Mouse (Mus musculus) T-cell, adult 2 months (primary cell): ENCODE measurements around the gene Wdr18.

ENCODE experiments used
- DNase-seq: peaks from one replicate; pipeline ENCODE4 v3.0.0; 2022; ENCODE audit warnings: low spot score

Gene Wdr18

DNA sequence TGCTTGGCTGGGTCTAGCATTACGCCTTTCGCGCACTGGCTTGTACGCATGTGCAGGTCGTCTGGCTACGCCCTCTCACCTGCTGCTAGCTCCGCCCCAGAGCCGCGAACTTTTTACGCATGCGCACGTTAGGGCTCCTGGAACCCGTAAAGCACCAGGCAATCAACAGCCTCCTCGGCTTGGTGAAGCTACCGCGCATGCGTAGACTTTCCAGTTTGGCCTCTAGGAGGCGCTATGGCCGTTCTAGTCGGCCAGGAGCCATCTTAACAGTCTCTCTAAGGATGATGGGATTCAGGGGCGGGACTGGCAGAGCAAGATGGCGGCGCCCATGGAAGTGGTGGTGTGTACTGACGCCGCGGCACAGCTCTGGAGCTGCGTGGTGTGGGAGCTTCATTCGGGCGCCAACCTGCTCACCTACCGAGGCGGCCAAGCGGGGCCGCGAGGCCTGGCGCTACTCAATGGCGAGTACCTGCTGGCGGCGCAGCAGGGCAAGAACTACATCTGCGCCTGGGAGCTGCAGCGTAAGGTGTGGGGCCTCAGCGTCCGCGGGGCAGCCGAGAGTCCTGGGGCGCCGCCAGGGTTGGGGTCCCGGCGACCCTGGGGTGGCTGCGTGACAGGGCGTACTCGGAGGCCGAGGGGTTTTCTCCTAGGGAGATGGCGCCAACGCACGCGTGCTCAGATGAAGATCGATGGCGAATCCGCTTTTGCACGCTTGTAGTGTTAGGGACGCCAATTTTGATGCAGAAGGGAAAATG, at the start of gene Wdr18:
Wdr18 (plus strand) TSS at position 306 of the 755 bp plus-strand sequence.
- DNase-seq, result peak; percentile 100

DNA sequence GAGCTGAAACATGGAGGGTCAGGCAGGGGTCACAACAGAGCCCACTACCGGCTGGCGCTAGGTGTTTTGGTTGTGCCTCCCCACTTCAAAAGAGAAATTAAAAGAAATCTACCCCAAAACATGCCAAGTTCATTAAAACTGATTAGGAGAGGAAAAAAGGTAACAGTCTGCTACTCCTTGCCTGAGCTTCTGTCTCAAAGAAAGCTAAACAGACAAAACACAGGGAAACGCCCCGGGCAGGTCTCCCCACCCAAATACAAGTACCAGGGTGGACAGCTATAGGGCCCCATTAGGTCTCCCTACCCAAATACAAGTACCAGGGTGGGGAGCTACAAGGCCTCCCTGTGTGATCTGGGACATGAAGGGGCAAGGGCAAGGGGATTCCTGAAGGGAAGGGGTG, 49.4 kb upstream of the Wdr18 start, which contains the start of gene Gm26602:
Gm26602 (plus strand) TSS at position 301 of the 400 bp plus-strand sequence.
- DNase-seq, result no peak

DNA sequence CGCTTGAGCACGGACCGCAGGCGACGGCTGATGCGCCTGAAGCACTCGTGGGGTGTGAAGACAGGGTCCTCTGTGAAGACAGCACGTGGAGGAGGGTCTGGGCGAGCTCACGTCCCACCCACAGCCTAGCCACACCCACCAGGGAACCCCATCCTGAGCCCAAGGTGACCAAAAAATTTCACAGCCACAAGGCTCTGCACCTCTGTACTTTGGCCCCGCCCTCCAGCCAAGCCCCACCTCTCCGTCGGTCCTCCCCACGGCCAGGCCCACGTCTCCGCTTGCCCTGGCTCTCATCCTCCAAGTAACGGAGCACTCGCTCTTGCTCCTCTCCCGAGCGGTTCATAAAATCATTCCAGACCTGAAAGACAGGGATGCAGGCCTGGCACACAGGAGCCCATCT, 47.5 kb upstream of the Wdr18 start:
- no peak for DNase-seq

DNA sequence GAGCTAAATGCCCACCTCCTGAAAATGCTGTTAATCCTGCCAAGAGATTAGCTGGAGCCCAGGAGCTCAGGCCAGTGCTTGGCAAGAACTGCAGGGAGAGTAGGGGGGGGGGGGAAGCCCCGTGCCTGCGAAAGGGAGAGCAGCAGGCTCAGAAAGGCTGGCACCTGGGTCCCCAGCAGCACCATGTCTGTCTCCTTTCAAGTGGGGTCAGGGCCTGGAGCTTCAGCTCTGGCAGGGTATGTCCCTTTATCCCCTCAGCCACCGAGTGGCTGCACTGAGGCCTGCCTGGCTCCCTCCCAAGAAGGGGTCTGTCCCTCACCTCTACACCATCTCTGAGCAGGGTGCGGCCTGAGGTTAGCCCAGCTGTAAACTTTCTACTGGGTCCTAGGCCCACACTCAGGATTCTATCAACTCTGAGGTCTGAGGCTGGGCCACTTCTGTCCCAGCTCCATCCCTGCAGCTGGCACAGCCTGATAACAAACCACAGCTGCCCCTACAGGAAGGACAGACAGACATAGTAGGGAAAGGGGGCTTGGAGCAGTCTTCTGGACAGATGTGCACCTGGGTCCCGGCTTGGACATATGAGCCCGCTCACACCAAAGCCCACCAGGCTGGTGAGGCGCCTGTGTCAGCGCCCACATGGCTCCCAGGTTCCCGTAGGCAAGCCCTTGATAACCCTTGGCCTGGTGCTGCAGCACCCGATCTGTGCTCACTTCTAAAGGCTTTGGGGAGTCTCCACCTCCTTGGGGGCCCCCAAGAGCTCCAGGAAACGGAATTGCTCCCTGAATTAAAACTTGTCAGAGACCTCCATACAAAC, 45.6 kb upstream of the Wdr18 start:
- DNase-seq, result no peak

DNA sequence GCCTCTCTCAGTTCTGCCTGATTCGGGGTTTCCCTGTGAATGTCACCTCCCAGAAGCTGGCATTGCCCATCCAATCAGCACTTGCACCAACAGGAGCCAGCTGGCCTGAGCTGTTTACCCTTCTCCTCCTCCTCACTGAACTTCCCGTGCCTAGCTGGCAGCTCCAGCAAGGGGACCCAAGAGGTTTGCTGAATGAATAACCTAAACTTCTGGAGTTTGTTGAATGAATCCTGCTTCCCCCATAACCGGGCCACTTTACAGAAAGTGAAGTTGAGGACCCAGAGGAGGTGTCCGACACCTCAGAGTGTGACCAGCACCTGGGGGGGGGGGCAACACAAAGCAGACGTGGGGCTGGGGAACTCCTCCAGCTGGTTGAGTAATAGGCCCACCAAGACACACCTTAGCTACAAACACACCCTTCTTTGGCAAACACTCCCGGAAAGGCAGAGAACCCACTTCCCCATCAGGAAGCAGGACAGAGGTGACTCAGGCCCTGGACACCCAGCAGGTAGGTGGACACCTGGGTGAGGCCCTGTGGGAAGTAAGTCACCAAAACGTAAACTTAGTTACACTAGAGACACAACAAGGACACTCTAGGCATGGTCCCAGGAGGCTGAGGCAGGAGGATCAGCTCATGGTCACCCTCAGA, 44.9 kb upstream of the Wdr18 start:
- DNase-seq, result no peak

DNA sequence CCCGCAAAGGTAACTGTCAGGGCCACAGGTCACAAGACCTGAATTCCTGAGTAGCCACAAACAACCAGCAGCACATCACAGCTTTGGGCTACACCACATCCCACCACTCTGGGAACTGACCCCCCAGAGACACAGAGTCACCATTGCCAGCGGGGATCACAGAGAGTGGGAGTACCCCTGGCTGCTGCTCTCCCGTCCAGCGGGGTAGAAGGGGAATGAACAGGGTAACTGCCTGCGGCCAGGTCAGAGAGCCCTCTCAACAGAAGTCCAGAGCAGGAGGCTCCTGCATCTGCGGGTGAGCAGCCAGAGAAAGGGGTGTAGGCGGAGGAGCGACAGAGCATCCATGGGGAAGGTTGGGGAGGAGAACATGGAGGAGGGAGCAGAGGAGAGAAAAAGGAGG, 43.9 kb upstream of the Wdr18 start:
- DNase-seq, result no peak

DNA sequence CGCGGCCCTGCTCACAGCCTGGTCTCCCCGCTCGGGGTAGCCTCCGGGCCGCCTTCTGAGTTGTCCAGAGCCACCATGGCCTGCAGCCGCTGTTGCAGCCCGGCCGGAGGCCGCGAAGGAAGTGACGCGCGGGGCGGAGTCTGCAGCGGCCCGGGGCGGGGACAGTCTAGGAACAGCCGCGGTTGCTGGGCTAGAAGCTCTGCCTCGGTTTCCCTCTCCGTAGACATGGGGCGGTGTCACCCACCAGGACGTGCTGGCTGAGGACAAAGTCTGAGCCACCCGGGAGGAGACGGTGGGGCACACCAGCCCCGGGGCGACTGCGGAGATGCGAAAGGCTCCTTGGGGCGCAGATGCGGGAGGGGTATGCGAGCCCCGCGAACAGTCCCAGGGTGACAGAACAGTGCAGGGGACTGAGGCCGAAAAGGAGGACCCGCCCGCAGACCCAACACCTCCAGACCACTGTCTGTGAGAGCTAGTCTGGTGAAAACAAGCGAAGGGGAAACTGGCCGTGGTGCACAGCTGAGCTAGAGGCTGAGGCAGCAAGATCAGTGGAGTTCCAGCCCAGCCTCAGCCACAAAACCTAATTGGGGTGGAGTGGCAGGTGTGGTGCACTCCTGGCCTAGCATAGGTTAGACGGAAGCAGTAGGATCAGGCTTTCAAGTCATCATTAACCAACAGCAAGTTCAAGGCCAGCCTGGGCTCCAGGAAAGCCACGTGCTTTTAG, 43.0 kb upstream of the Wdr18 start, which contains the start of gene Kiss1r:
Kiss1r (plus strand) TSS at position 164 of the 724 bp plus-strand sequence.
- DNase-seq, result peak; percentile 73

DNA sequence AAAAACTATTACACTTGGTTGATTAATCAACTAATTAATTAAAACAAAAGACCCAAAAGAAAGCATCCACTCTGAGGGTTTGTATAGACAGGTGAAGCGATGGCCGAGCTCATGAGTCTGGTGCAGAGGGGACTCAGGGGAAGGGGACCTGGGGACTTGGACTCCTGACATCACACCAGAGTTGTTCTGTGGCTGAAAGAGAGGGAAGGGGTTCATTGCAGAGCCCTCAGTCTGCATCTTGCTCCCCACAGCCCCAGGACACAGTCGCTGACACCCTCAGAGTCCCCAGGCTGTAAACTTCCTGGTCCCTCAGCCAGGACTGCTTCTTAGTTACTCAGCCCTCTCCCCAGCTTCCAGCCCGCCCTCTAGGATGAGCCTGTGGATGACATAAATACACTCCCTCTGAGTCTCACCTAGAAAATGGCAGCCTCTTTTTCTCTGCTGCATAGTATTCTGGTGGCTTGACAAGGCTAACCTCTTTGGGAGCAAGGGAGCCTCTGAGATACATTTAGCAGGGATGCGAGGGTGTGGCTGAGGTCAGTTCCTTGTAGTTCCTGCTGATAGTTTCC, 42.3 kb upstream of the Wdr18 start:
- no peak for DNase-seq

DNA sequence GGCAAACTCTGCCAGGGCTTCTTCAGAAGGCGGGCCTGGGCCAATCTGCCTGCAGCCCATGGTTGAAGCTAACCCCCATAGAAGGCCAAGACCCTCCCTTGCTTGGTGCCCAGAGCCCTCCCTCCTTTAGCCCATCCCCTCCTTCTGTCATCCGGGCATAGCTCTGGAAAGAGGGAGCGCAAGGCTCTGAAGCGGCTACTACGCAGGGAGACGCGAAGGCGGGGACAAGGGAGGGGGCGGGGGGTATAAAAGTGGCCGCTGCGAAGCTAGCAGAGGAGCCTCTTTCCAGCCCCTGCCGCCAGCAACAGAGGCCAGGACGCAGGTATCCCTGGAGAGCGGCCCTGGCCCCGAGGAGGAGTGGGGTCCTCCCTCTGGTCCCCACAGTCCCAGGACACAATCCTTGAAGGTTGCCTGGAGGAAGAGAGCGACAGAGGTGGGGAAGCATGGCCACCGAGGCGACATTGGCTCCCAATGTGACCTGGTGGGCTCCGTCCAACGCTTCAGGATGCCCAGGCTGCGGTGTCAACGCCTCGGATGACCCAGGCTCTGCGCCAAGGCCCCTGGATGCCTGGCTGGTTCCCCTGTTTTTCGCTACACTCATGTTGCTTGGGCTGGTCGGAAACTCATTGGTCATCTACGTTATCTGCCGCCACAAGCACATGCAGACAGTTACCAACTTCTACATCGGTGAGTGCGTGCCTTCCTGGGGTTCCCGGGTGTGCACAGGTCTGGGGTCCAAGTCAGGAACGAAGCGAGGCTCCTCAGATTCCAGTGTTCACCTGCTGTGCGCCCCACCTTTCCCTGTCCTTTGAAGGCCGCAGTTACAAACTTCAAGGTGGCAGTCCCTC, 41.5 kb upstream of the Wdr18 start:
- DNase-seq, result no peak

DNA sequence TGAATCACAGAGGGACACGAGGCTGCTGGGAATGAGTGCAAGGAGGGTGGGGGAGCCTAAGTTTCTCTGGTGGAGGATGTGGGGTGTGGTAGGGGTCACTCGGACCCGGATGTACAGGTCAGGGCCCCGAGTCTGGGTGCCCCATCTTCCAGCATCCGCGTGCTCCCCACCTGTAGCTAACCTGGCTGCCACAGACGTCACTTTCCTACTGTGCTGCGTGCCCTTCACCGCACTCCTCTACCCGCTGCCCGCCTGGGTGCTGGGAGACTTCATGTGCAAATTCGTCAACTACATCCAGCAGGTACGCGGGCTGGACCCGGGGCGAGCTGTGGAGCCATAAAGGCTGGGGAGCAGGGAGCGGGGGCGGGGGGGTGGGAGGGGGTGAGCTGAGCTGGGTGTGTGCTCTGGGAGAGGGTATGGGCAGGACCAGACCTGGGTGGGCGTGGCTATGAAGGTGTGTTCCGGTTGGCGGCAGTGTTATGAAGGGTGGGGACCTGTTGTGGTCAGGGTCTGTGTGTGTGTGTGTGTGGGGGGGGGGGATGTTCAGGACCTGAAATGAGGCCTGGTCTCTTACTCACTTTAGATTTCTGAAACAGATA, 40.6 kb upstream of the Wdr18 start:
- no peak for DNase-seq

DNA sequence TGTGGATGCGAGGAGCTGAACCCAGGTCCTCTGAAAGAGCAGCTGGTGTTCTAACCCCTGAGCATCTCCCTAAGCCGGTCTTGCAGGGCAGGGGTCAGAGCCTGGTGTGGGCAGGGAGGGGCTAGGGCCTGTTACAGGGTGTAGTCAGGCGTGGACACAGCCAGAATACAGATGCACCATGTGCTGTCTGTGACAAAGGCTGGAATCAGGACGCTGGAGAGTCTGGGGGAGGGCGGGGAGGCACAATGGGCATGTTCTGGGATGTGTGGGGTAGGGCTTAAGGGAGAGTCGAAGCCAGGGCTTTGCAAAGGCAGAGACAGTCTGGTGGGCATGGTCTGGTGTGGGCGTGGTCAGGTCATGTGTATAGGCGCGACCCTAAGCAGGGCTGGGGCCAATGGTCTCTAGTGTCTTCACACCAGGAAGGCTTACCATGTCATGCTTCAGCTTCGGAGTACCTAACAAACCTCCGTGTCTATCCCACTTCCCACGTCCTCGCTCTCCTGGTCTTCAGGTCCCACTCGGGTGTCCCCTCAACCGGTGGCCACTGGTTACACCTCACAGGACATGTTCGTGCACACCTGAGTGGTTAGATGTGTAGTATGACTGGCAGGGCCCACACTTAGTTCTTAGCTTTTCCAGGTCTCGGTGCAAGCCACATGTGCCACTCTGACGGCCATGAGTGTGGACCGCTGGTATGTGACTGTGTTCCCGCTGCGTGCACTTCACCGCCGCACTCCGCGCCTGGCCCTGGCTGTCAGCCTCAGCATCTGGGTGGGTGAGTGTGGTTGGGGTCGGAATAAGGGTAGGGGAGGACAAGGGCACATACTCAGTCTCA, 39.7 kb upstream of the Wdr18 start:
- DNase-seq, result no peak

DNA sequence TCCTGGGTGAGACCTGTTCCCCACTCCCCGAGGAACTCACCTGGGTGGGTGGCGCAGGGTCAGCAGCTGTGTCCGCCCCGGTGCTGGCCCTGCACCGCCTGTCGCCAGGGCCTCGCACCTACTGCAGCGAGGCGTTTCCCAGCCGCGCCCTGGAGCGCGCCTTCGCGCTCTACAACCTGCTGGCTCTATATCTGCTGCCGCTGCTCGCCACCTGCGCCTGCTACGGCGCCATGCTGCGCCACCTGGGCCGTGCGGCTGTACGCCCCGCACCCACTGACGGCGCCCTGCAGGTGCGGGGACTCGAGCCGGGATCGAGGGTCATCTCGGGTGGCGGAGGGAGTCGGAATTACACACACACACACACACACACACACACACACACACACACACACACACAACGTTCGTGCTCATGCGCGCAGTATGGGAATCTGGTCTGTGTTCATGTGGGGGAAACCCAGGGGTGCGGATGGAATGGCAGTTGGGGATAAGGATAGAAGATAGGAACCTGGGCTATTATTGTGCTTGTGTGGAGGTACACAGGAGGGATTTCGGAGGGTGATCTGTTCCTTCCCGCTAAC, 38.9 kb upstream of the Wdr18 start, which contains the start of gene R3hdm4:
R3hdm4 (minus strand) TSS at position 251 of the 578 bp plus-strand sequence.
- no peak for DNase-seq

DNA sequence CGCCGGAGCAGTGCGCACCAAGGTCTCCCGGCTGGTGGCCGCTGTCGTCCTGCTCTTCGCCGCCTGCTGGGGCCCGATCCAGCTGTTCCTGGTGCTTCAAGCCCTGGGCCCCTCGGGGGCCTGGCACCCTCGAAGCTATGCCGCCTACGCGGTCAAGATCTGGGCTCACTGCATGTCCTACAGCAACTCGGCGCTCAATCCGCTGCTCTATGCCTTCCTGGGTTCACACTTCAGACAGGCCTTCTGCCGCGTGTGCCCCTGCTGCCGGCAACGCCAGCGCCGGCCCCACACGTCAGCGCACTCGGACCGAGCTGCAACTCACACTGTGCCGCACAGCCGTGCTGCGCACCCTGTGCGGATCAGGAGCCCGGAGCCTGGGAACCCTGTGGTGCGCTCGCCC, 38.4 kb upstream of the Wdr18 start:
- DNase-seq, result no peak

DNA sequence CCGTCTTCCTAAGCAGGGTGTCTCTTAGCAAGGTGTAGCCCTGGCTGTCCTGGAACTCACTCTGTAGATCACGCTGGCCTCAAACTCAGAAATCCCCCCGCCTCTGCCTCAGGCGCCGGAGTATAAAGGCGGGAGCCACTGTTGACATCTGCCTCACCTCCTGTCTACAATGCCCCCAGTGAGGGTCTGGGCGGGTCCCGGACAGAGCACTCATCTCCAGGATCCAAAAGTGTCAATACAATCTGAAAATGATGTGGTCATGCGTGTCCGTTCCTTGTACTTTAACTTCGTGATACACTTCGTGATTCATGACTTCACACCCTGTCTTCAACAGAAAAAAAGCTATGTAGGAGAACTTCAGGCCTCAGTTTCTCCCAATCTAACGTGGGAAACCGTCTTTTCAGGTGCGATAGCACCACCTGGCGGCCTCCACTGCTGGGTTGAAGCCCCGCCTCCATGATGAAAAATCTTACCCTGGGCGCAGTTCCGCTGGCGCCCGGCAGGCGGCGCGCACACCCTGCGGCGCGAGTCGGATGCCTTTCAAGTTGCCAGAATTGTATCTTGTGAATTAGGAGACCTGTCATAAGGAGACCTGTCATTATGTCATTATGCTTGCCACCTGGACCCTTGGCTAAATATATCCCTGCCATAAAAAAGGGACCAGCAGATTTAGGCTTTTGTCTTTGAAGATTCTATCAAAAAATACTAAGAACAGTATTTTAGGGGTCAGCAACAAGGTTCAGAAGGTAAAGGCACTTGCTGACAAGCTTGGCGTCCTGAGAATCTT, 34.8 kb upstream of the Wdr18 start:
- DNase-seq, result peak; percentile 91

DNA sequence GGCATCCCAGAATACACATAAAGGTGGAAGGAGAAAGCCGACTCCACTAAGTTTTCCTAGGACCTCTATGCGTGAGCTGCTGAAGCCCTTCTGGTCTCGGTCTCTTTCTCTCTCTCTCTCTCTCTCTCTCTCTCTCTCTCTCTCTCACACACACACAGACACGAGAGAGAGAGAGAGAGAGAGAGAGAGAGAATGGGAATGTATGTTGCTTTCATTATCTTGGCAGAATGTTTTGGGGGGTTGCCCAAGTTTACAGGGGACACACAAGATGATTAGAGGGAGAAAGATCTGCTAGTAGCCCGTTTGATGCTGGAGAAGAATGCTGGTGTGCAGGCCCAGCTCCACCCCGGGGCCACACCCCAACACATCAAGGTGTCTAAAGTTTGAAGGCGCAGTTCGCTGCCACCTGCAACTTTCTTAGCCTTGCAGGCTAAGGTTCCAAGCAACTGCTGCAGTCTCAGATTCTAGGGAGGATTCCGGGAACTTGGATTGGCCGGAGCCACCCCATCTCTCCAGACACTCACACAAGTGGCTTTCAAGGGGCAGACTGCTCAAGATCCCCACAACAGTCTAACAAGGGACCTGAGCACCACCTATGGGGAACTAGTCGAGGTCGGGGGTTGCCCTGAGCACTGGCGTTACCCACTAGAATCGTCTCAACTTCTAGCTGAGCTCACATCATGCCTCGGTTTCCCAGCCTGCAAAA, 34.0 kb upstream of the Wdr18 start:
- peak; percentile 34 for DNase-seq

DNA sequence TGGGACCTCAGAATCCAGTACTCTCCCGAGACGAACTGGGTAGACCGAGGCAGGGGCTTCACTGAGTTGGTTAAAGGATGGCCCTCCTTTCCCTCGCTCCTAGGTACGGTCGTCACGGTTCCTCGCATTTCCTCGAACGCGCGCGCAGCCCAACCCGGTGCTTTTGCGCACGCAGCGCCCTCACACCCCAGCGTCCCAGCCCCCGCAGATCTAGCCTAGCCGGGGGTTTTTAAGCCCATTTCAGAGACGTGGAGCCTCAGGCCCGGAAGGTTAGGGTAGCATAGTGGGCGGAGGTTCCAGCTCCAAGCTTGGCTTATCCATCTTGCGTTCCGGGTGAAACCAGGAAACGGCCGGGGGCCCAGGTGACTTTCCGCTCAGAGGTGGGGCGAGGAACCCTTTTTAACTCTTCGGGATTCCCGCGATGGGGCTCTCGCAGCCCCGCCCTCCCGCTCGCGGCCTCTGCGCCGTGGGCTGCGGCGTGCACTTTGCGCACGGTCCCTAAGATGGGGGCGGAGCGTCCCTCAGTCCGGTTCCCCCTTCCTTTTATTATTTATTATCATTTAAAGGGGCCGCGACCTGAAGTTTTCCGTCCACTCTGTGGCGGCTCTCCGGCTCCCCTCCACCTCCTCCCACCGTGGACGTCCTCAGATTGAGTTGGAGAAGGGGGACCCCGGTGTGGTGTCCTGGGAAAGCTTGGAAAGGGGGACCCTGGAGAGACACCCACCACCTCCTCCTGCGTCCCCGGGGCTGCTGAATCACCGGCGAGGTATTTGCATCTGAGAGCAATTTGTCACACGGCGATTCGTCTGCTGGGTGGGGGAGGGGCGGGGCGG, 33.2 kb upstream of the Wdr18 start, which contains the start of gene Arid3a:
Arid3a (plus strand) TSS at position 553 of the 833 bp plus-strand sequence.
- DNase-seq, result peak; percentile 89
